Mouse (Mus musculus) C2C12 (cell line): Measurements from ENCODE around the gene Cmklr1. TPM values are rescaled to one million over a fixed set of nuclear protein-coding genes. Genes with fewer than 3 reads are reported as not detected.

Experiments
- H3K27me3 ChIP-seq: one replicate; pipeline ENCODE4 v1.6.1; 2011; ENCODE audit not compliant: control insufficient read depth, insufficient read depth, insufficient read length
- H3K36me3 ChIP-seq: one replicate; pipeline ENCODE4 v1.6.1; 2011; ENCODE audit not compliant: control insufficient read depth, insufficient read depth
- H3K4me3 ChIP-seq: one replicate; pipeline ENCODE4 v1.5.1; 2011; ENCODE audit warnings: mild to moderate bottlenecking, control low read depth; ENCODE audit not compliant: poor library complexity, insufficient read depth, severe bottlenecking
- H3K79me2 ChIP-seq: one replicate; pipeline ENCODE4 v1.6.1; 2011; ENCODE audit not compliant: control insufficient read depth, insufficient read depth
- H3K79me3 ChIP-seq: one replicate; pipeline ENCODE4 v1.6.1; 2011; ENCODE audit warnings: low read depth, control low read depth
- H3ac ChIP-seq: one replicate; pipeline ENCODE3; 2011; ENCODE audit warnings: low read depth; ENCODE audit not compliant: control insufficient read depth, insufficient read length
- CEBPB ChIP-seq: IDR thresholded peaks from one replicate; pipeline ENCODE4 v1.6.1; 2011; ENCODE audit warnings: low read depth, mild to moderate bottlenecking, control low read depth, moderate library complexity
- CTCF ChIP-seq: IDR thresholded peaks from one replicate; pipeline ENCODE4 v1.5.1; 2011; ENCODE audit not compliant: control insufficient read depth, insufficient read depth, insufficient read length
- FOSL1 ChIP-seq: IDR thresholded peaks from one replicate; pipeline ENCODE4 v1.8.0; 2011; ENCODE audit warnings: mild to moderate bottlenecking, low read length; ENCODE audit not compliant: poor library complexity, insufficient read depth, severe bottlenecking
- MAX ChIP-seq: IDR thresholded peaks from one replicate; pipeline ENCODE4 v1.6.1; 2011; ENCODE audit warnings: mild to moderate bottlenecking, control low read depth
- MYOD1 ChIP-seq: IDR thresholded peaks from one replicate; pipeline ENCODE4 v1.6.1; 2011; ENCODE audit warnings: low read depth; ENCODE audit not compliant: control insufficient read depth, insufficient read length
- MYOG ChIP-seq: IDR thresholded peaks from one replicate; pipeline ENCODE4 v1.6.1; 2011; ENCODE audit not compliant: control insufficient read depth, insufficient read length; ENCODE audit errors: extremely low read depth
- USF1 ChIP-seq: IDR thresholded peaks from one replicate; pipeline ENCODE4 v1.6.1; 2011; ENCODE audit warnings: low read depth, mild to moderate bottlenecking, control low read depth, moderate library complexity
- polyA plus RNA-seq: library from polyadenylated mRNA; unstranded; fragments of >200 nt; fragmentation: generic; extraction: Trizol; gene quantifications from one replicate; pipeline ENCODE4 v1.2.1, GENCODE M21; 2012; ENCODE audit warnings: missing spikeins

Cmklr1 gene
- polyA plus RNA-seq, 1 experiment, result 1.2 TPM

DNA sequence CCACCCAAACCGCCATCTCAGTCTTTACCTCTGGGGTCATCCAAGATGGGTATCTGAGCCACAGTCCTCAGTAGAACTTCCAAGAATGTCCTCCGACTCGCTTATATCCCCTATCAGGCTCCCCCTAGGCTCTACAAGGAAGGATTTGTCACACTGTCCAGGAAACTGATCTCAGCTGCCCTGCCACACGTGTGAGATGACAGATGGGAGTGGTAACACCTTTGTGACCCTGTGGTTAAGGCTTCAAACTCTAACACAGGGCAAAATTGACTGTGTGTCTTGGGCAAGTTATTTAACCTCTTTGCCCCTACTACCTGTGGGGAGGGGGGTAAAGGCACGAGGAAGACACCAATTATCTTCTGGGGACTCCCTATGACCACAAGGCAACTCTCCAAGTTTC lies 11.1 kb downstream of the Cmklr1 start:
- H3K79me2 ChIP-seq, result no peaks in the 10 kb centered on the region
- no peak overlapping the region for H3ac ChIP-seq
- H3K36me3 ChIP-seq, result no peaks in the 10 kb centered on the region
- no peak overlapping the region for H3K4me3 ChIP-seq
- no peaks in the 10 kb centered on the region for H3K79me3 ChIP-seq
- no peaks in the 10 kb centered on the region for H3K27me3 ChIP-seq
- no peak for TF ChIP-seq MYOG
- TF ChIP-seq MYOD1, result no peak
- no peak for TF ChIP-seq CEBPB
- TF ChIP-seq FOSL1, result no peak
- TF ChIP-seq CTCF, result no peak
- TF ChIP-seq USF1, result peak; percentile 27

DNA sequence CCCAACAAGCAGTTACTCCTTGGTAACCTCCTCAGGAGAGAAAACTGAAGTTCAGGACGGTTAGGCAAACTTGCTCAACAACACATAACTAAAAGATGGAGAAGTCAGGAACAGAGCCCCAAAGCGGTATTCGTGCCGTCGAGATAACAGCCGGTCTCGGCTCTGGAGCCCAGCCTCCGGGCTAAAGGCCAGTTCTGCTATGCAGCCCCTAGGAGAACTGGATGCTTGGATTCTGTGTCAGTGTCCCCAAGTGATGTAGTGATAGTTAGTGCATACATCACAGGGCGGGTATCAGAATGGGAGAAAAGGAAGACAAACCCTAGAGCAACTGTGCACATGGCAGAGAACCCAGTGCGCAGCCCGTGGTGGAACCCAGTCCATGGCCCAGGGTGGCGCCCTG lies 12.2 kb downstream of the Cmklr1 start:
- H3K27me3 ChIP-seq, result no peaks in the 10 kb centered on the region
- no peaks in the 10 kb centered on the region for H3K79me2 ChIP-seq
- no peak overlapping the region for H3K4me3 ChIP-seq
- TF ChIP-seq MAX (no peak), FOSL1 (no peak), MYOG (no peak), CEBPB (no peak), MYOD1 (no peak), CTCF (no peak), USF1 (no peak)
- H3K79me3 ChIP-seq, result no peaks in the 10 kb centered on the region
- H3ac ChIP-seq, result no peak overlapping the region
- no peaks in the 10 kb centered on the region for H3K36me3 ChIP-seq

DNA sequence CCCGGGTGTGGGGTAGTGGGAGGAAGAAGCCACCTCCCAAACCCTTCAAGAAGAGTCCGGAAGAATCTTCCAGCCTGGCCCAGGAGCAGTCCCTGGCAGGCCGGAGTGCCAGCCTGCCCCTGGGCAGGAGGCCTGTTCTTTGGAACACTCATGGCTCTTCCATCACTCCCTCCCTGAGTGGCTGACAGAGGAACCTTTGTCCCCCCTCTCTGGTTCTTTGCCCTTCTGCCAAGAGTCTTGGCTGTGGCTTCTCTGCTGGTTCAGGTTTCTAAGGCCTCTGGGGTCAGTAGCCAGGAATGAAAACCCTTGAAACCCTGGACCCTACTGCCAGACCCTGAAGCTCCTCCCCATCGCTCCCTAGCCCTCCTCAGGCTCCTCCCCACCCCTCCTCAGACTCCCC lies 12.6 kb downstream of the Cmklr1 start:
- no peak overlapping the region for H3ac ChIP-seq
- TF ChIP-seq MAX (no peak), USF1 (no peak), MYOD1 (no peak), FOSL1 (no peak), MYOG (no peak)
- H3K4me3 ChIP-seq, result no peak overlapping the region
- no peaks in the 10 kb centered on the region for H3K79me2 ChIP-seq
- no peaks in the 10 kb centered on the region for H3K36me3 ChIP-seq
- no peaks in the 10 kb centered on the region for H3K27me3 ChIP-seq
- no peaks in the 10 kb centered on the region for H3K79me3 ChIP-seq

DNA sequence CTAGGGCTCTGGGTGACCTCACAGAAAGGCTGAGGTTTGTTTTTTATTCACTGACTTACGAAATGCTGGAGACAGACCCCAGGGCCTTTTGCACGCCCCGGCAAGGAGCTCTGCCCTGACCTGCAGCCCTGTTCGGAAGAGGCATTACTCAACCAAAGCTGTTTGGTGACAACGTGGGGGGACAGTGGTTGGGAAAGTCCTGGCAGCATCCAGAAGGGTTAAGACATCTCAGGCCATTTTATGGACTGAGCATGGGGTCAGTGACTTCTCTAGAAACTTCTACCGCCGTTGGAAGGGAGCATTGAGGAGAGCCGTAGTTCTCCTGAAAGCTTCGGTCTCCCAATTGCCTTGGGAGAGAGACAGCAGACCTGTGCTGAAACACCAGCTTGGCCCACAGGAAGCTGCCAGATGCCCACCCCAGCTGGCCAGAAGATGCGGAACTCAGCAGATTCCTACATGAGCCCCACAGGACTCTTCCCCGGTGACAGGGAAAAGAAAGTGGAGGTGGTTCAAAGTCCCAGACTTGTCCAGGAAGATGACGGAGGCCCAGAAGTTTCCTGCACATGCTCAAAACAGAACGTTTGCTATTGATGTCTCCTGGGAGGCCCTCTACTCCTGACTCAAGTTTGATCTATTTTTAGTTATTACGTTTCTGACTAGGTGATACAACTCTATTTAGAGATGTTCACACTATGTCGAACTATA lies 14.2 kb downstream of the Cmklr1 start:
- Histone ChIP-seq H3K4me3 (no peak overlapping the region), H3K79me3 (no peaks in the 10 kb centered on the region), H3K79me2 (no peaks in the 10 kb centered on the region), H3ac (no peak overlapping the region), H3K27me3 (no peaks in the 10 kb centered on the region), H3K36me3 (no peaks in the 10 kb centered on the region)
- TF ChIP-seq FOSL1 (no peak), CEBPB (no peak), USF1 (no peak), MYOG (no peak), CTCF (no peak), MAX (no peak), MYOD1 (no peak)

DNA sequence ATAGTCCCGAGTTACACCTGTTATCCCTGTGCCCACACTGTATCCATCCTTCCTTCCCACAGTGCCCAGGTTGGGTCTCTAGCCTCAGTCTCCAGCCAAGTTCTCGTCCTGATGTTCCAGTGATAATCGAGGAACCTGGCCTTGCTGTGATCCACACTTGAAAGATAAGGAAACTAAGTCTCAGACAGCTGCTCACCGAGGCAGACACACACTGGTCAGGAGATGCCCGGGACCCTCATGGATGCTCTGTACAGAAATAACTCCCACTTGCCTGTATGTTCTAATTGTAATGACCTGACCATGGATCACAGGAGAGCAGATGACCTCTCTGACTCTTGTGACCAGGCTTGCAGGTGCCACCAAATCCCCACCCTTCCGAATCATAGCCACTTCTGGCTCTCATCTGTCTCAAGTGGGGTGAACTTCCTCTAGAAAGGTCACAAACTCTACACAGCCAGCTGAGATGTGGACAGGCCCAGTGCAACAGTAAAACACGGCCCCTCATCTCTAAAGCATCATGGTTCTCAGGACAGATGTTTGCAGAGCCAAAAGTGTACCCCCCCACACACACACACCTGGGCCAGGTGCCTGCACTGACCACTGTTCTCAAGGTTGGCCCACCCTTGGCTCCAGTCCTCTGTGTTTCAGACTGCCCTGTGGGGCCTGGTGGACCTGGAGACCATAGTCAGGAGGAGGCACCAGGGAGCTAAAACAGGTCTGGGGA lies 15.2 kb downstream of the Cmklr1 start:
- H3K79me2 ChIP-seq, result no peaks in the 10 kb centered on the region
- no peaks in the 10 kb centered on the region for H3K36me3 ChIP-seq
- H3ac ChIP-seq, result no peak overlapping the region
- no peaks in the 10 kb centered on the region for H3K79me3 ChIP-seq
- no peaks in the 10 kb centered on the region for H3K27me3 ChIP-seq
- no peak overlapping the region for H3K4me3 ChIP-seq
- TF ChIP-seq USF1, result no peak
- TF ChIP-seq MYOG, result no peak
- no peak for TF ChIP-seq FOSL1
- TF ChIP-seq MAX, result no peak
- no peak for TF ChIP-seq MYOD1
- TF ChIP-seq CTCF, result no peak
- TF ChIP-seq CEBPB, result no peak

DNA sequence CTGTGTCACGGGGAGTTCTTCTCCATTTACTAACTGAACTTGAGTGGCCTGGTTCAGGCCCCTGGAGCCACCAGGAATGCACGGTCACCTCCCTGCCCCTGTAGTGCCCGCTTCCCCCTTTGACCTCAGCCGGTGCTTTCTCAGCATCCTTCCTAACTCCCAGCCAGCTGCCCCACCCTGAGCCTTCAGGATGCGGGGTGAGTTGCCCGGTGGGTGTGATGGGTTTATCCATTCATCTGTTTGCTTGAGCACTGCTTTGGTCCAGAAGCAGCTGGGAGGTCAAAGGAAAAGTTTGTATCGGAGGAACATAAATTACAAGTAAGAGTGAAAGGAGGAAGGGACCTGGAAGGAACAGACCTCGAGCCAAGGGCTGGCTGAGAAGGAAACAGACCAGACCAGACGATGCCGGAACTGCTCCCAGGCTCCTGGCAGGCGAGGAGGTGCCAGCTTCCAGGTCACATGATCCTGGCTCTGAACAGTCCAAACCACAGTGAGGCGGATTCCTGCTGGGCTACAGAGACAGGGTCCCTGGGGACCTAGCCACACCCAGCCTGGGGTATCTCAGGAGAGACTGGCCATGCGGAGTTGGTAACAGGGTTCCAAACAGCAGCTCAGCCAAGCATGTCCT lies 16.1 kb downstream of the Cmklr1 start:
- Histone ChIP-seq H3K36me3 (no peaks in the 10 kb centered on the region), H3K79me2 (no peaks in the 10 kb centered on the region), H3K79me3 (no peaks in the 10 kb centered on the region), H3K27me3 (no peaks in the 10 kb centered on the region), H3ac (no peak overlapping the region), H3K4me3 (no peak overlapping the region)
- TF ChIP-seq MAX (peak; percentile 79), USF1 (peak; percentile 92), CEBPB (no peak)
